Mouse (Mus musculus) brain, embryonic 14.5 days (tissue): ENCODE results near the gene Atxn7l1. TPM values are rescaled to one million over a fixed set of nuclear protein-coding genes. Genes with fewer than 3 reads are reported as not detected.
A peak's percentile ranks its signal among the peaks of the same experiment; 100 is the strongest.

ENCODE experiments used
- DNase-seq: peaks from one replicate; pipeline ENCODE4 v3.0.0-alpha.2; 2011; ENCODE audit warnings: low read depth
- CTCF ChIP-seq: fragments of 200-500 bp; IDR thresholded peaks from 2 replicates; pipeline ENCODE4 v1.5.1; 2012; ENCODE audit warnings: inconsistent platforms, mild to moderate bottlenecking, moderate library complexity, borderline replicate concordance; ENCODE audit not compliant: insufficient read depth, insufficient read length; ENCODE audit errors: extremely low read depth
- POLR2A ChIP-seq: fragments of 200-500 bp; IDR thresholded peaks from 2 replicates; pipeline ENCODE4 v1.6.1; 2012; ENCODE audit warnings: mild to moderate bottlenecking, inconsistent platforms, borderline replicate concordance; ENCODE audit not compliant: poor library complexity, insufficient read depth, insufficient read length, severe bottlenecking; ENCODE audit errors: extremely low read depth
- polyA plus RNA-seq: library from polyadenylated mRNA; depleted of rRNA; stranded (reverse); fragments of >200 nt; gene quantifications from 2 replicates; pipeline ENCODE4 v1.2.3, GENCODE M21; 2012

Gene Atxn7l1
- polyA plus RNA-seq, 1 experiment, result 43.3 TPM

DNA sequence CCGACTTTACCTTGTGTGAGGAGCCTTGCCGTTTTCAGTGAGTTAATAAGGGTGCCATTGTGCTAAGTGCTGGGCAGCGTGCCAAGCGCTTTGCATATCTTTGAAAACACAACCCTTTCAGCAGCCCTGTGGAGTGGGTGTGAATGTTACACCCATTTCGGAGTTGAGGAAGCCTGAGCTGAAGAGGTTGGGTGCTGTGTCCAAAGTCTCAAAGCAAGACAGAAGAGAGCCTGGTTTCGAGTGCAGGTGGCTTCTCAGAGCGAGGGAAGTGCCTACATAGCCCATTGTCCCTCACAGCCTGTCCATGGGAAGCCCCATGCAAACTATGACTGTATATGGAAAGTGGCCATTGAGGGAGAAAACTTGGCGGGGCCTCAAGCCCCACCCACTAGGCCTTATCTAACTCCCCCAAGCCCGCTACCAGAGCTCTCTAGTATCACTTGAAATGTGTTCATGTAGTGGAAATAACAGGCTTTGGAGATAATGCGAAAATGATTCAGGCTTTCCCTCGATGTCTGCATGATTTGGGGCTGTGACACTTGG, 73.1 kb downstream of the Atxn7l1 start:
- DNase-seq, result peak; percentile 96
- no peak for TF ChIP-seq POLR2A

DNA sequence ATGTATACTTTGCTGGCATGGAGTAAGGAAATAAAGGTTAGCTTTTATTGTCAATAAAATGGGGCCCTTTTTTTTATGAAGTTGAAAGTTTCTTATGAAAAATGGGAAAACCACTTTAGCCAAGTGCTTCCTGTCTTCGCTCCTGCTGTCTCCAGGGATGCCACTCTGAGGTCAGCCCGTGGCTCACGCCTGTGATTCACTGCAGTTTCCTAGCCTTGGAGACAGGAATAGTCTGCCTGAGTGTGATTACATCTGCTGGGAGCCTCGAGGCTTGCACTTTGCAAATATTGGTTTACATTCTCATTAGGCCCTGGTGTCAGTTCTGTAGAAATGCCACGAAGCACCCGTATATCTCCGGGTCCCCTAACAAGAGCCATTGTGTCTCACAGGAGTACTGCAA, 74.7 kb downstream of the Atxn7l1 start:
- DNase-seq, result no peak

DNA sequence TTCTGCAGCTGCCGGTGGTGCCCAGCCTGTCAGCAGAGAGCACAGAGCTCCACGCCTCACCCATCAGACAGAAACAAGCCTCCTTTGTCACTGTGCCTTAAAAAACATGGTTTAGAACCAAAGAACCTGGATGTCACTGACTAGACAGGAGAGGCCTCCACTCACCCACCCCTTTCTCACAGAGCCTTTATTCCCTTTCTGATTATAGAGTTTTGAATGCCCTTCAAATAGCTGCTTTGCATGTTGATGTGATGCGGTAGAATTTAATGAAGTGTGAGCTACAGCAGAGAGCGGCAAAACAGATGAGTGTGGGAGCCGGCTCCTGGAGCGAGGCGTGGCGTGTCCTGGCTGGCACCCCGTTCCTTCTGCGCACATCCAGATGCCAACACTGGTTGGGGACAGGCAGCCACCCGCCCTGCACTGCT, 77.6 kb downstream of the Atxn7l1 start:
- DNase-seq, result peak; percentile 95
- TF ChIP-seq CTCF (no peak), POLR2A (no peak)

More for the DNA sequence above, 74.7 kb downstream of the Atxn7l1 start:
- TF ChIP-seq POLR2A (no peak), CTCF (no peak)

DNA sequence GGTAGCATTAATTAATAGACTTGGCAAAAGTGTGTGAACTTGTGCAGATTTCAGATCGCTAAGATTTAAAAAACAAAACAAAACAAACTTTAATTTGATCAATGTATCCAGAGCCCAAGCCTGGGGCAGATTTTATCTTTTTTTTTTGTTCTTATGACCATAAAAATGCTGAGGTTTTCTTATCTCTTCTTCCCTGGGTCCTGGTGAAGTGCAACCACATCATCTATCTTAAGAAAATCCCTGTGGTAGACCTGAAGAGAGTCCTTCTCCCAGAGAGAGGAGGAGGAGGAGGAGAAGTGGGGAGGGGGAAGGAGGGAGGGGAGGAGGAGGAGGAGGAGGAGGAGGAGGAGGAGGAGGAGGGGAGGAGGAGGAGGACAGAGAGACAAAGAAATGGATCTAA, 78.5 kb downstream of the Atxn7l1 start:
- TF ChIP-seq POLR2A (no peak), CTCF (no peak)
- DNase-seq, result no peak

DNA sequence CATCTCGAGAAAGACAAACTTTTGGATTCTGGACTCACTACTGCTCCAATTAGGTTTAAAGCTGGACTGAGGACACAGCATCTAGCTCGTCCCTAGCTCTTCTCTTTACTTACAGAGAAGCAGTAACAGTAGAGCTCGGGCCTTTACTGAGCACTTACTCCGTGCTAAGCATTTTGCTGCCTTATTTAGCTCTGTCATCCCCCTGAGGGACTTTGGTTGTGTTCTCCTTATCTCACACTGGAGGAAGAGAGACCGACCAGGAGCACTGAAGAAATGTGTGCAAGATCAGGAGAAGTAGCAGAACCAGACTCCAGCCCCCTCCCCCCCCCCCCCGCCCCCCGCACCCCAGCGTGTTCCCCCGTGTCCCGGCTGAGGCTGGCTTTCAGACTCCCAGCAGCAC, 79.1 kb downstream of the Atxn7l1 start:
- no peak for DNase-seq
- TF ChIP-seq POLR2A (no peak), CTCF (no peak)

DNA sequence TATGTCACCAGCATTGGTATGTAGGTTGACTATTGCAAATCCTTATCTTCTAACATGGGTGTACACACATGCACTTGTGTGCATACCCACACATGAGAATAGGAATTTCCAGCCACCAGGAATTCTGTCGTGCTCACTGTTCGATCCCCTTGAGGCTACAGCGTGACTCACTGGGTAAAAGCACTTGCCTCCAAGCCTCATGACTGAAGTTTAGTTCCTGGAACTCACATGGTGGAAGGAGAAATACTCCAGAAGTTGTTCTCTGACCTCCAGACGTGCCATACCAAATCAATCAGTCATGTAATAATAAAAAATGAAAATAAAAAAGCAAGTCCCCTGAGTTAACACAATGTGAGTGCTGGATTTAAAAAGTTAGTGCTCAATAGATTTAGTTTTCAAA, 87.8 kb downstream of the Atxn7l1 start:
- DNase-seq, result no peak
- TF ChIP-seq CTCF (no peak), POLR2A (no peak)

DNA sequence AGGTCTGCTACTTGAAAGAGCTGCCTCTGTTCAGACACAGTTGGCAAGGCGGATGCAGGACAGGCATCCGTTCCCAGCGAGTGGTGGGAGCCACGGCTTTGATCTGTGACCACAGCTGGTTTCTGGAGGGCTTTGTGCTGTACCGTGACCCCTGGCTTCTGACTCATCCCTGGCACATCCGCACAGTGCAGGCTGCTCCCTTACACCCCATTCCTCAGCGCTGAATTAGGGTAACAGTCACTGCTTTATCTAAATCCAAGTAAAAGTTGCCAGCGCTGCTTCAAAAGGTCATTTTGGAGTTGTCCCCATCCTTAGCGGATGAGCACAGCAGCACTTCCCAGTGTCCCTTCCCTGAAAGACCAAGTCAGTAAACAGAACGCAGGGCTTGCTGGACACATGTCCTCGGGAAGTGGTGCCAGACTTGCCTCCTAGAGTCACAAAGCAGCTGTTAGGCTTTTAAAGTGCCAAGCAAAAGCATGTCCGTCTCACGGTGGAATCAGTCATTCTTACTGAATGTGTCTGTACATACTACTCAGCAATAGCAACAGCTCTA, 88.4 kb downstream of the Atxn7l1 start:
- TF ChIP-seq CTCF (no peak), POLR2A (no peak)
- DNase-seq, result no peak

DNA sequence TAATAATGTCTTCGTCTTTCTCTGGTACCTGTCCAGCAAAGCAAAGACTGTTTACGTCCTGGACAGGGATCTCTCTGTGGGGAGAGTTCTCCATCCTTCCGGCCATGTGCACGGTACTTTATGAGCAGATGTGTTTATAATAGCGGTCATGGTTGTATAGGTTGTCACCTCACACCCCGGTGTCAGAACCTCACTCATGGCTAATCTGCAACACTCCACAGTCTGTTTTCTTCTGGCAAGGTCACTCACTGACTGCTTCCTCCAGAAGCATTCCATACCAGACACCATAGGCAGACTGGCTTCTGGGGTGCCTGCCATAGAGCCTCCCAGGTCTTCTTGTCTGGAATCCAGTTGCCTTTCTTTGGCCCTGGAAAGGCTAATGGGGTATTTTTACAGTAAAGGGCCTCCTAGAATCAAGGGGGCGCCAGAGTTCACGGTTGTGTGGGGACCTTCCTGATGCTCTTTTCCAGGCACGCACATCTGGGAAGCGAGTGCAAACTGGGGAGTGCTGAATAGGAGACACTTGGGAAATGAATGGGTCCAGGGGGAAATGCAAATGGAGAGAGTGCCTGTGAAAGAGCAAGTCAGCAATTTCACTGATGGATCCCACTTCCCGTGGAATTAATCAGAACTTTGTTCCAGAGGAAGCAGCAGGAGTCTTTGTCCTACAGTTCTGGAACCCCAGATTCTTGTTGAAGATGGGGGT, 89.0 kb downstream of the Atxn7l1 start:
- DNase-seq, result no peak
- no peak for TF ChIP-seq POLR2A
- no peak for TF ChIP-seq CTCF

DNA sequence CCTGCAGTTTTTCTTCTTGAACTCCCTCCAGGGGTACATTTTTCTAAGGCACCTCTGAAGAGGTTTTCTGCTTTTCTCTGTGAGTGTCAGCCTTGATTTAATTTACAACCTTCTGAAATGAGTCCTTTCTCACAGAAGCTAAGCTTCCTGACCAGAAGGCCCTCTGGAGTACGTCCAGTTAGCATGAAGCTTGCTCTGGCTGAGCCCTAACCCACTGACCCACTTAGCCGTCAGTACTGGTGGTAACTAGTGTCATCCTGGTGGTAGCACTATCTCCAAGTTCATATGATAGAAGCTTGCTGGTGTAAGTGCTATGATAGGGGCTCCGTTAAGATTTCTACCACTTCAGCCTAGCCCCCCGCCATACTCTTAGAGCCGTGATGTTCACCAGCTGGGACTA, 89.6 kb downstream of the Atxn7l1 start:
- no peak for DNase-seq
- TF ChIP-seq CTCF (no peak), POLR2A (no peak)

DNA sequence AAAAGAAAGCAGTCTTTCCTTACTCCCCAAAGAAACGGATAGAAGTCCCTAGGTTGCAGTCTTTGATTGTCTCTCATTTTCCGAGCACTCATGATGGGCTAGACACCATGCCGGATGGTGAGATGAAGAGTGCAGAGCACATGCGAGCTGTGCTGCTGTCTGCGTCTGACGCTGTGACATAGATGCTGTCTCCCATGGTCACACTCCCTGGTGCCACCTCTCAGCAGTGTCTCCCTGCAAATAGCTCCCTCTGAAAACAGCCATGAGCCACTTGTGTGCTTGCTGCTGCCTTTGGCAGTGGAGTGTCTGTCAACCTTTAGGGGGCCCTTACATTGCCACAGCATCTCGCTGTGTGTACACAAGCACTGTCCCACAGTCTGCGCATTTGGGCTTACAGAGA, 95.2 kb downstream of the Atxn7l1 start:
- TF ChIP-seq CTCF, result no peak
- no peak for TF ChIP-seq POLR2A

DNA sequence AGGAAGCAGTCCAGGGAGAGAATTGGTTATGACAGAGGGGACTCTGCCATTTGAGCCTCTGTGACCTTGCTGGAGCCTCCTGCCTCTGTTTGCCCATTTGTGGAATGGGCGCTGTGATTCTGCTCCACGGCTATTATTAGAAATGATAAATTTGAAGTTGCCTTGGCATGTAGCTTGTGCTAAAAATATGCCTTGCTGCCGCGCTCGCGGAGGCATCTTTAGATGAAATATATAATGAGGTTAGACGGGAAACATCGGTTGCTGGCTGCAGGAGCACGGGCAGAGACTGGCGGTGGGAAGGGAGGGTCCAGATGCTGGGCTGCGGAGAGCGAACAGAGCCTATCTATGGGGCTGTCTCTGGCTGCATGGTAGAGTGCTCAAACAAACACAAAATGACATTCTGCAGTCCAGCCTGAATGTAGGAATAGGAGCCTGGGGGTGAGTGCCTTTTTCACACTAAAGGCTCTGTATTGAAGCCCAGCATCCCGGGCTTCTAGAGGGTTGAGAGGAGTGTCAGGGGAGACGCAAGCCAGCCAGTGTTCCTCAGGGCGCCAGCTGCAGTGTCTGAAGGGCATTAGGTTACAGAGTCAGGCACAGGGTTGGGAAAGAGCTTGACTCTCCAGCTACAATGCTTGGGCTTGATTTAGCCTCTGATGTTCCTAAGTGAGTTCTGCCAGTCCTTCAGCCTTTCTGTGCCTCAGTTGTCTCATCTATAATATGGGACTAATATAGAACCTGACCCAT, 96.8 kb downstream of the Atxn7l1 start:
- TF ChIP-seq POLR2A (no peak), CTCF (no peak)
- peak; percentile 65 for DNase-seq

More for the DNA sequence above, 95.2 kb downstream of the Atxn7l1 start:
- DNase-seq, result no peak

DNA sequence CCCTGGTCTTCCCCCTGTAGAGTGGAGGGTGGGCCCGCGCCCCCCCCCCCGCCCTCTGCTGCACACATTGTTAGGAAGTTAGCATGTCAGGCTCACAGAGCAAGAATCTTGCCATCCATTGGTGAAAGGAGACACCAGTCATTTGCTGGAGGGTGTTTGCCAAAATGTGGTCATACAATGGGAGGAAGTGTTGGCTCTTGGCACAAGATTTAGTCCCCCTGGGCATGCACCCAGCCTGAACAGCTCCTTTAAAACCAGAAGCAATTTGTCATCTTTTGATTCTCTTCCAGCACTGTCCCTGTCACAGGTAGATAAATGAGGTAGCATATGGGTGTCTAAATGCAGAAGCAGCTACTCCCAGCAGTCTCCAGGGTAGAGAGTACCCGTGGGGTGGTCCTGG, 98.0 kb downstream of the Atxn7l1 start:
- peak; percentile 81 for DNase-seq
- no peak for TF ChIP-seq POLR2A
- TF ChIP-seq CTCF, result no peak

DNA sequence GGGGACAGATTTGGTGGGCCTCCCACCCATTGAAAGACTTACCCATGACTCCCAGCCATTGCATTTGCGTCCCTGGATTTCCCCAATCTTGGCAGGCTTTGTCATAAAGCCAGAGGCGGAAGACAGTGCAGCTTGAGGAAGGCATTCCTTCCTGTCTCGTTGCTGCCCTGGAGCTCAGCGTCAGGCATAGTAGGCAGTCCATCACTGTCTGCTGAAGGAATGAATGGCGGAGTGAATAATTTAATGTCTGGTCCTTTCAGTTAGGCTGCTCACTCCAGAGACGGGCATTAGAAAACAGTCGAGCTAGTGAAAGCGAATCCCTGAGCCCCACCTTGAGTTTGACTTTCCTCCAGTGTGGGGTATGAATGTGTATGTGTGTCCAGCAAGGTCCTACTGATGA, 99.4 kb downstream of the Atxn7l1 start:
- TF ChIP-seq POLR2A (no peak), CTCF (no peak)
- no peak for DNase-seq
